Mouse (Mus musculus): ENCODE data around the gene Tctn1. TPM values are rescaled to one million over a fixed set of nuclear protein-coding genes. Genes with fewer than 3 reads are reported as not detected.

The Tctn1 gene
- polyA plus RNA-seq, 1 experiment: 41.4 TPM

DNA sequence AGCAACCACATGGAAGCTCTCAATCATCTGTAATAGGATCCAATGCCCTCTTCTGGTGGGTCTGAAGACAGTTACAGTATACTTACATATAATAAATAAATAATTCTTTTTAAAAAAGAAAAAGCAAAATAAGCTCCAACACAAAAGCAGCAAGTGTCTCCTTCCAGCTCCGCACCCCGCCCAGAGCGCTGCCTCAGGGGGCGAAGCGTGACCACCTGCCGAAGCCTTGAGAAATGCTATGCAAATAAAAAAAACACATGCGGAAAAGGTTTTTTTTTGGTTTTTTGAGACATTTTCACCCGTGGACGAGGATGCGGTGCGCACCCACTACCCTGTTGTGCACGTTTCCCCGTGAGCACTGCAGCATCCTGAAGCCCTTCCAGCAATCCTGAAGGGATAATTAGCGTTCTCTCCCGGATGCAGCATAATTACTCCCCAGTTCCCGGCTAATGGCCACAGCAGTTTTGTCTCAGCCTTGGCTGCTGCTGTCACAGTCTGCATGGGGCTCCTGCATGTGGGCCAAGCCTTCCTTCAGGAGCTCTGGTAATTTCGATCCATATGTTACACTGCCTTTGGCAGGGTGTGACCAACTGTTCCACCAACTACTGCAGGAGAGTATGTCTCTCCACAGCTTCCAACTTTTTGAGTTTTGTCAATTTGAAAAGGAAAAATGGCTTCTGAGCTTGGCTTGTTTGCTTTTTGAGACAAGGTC, 12.2 kb downstream of the Tctn1 start:
- Histone ChIP-seq H3K27ac (ENCODE audit: control insufficient read depth, insufficient read depth, low read length) (no peak overlapping the region), H3K36me3 (ENCODE audit: control insufficient read depth, insufficient read depth, low read length) (no peaks in the 10 kb centered on the region), H3K4me1 (replicated peaks; ENCODE audit: control insufficient read depth, insufficient read depth, low read length) (0 out of 2 replicates have a peak, but pooled peaks cover 2% of the 10 kb centered on the region), H3K4me3 (ENCODE audit: control insufficient read depth, insufficient read depth, low read length) (no peak overlapping the region), H3K27me3 (ENCODE audit: control insufficient read depth, insufficient read depth, low read length) (no peaks in the 10 kb centered on the region)
- 99% methylated on average over 17 of the region's 17 CpGs for WGBS
- no peak for DNase-seq
- TF ChIP-seq CTCF (IDR thresholded peaks at IDR 0.05; ENCODE audit: borderline replicate concordance, control insufficient read depth, extremely low read depth, insufficient read depth, low read length, poor library complexity): no peak
- TF ChIP-seq POLR2A (IDR thresholded peaks at IDR 0.05; ENCODE audit: control insufficient read depth, extremely low read depth, insufficient read depth, low read length, poor library complexity): no peak

DNA sequence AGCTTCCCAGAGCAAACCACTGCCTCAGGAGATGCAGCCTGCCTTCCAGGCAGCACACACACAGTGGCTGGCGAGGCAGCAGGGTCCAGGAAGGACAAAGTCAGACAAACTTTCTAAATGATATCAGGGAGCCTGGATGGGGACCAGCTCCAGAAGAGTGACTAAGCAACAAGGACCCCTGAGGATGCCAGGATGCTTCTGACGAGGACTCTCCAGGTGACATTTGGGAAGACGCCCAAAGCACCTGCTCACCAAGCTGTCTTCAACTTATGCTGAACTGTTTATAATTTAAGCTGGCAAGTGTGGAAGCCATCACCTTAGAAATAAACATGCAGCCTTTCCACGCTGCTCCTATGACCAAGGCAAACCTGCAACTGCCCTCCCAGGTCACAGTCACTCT, 15.0 kb downstream of the Tctn1 start:
- no peak overlapping the region for H3K27ac ChIP-seq (ENCODE audit: control insufficient read depth, insufficient read depth, low read length)
- no peaks in the 10 kb centered on the region for H3K27me3 ChIP-seq (ENCODE audit: control insufficient read depth, insufficient read depth, low read length)
- peaks cover 11% of the 10 kb centered on the region for H3K4me1 ChIP-seq (replicated peaks; ENCODE audit: control insufficient read depth, insufficient read depth, low read length)
- 95% methylated on average over 4 of the region's 4 CpGs for WGBS
- no peak for DNase-seq
- TF ChIP-seq POLR2A (IDR thresholded peaks at IDR 0.05; ENCODE audit: control insufficient read depth, extremely low read depth, insufficient read depth, low read length, poor library complexity): no peak
- TF ChIP-seq CTCF (IDR thresholded peaks at IDR 0.05; ENCODE audit: borderline replicate concordance, control insufficient read depth, extremely low read depth, insufficient read depth, low read length, poor library complexity): no peak
- no peaks in the 10 kb centered on the region for H3K36me3 ChIP-seq (ENCODE audit: control insufficient read depth, insufficient read depth, low read length)
- H3K4me3 ChIP-seq (ENCODE audit: control insufficient read depth, insufficient read depth, low read length): no peak overlapping the region

DNA sequence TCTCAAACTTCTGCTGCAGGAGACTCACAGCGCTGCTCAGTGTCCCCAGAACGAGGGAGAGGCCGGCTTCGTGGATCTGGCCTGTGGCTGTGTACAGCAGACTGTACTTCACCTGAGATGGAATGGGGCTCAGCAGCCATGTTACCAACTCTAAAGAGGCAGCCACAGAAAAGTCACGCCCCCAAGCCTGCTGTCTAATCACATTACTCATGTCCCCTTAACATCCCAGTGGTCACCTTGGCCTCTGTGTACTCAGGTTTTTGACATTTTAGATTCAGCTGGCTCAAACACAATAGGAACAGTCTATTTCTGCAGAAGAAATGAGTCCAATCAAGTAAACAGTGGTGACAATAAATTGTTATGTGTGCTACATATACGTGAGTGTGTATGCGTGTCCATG, 16.3 kb downstream of the Tctn1 start:
- over 99% methylated on average over 7 of the region's 7 CpGs for WGBS
- H3K36me3 ChIP-seq (ENCODE audit: control insufficient read depth, insufficient read depth, low read length): no peaks in the 10 kb centered on the region
- no peak for DNase-seq
- H3K27me3 ChIP-seq (ENCODE audit: control insufficient read depth, insufficient read depth, low read length): no peaks in the 10 kb centered on the region
- H3K27ac ChIP-seq (ENCODE audit: control insufficient read depth, insufficient read depth, low read length): no peak overlapping the region
- H3K4me1 ChIP-seq (replicated peaks; ENCODE audit: control insufficient read depth, insufficient read depth, low read length): peaks cover 18% of the 10 kb centered on the region
- TF ChIP-seq CTCF (IDR thresholded peaks at IDR 0.05; ENCODE audit: borderline replicate concordance, control insufficient read depth, extremely low read depth, insufficient read depth, low read length, poor library complexity) (no peak), POLR2A (IDR thresholded peaks at IDR 0.05; ENCODE audit: control insufficient read depth, extremely low read depth, insufficient read depth, low read length, poor library complexity) (no peak)
- H3K4me3 ChIP-seq (ENCODE audit: control insufficient read depth, insufficient read depth, low read length): no peak overlapping the region

GRCm38 (mm10) chr5:122247529-122247928, 16.7 kb downstream of the Tctn1 start:
- TF ChIP-seq CTCF (IDR thresholded peaks at IDR 0.05; ENCODE audit: borderline replicate concordance, control insufficient read depth, extremely low read depth, insufficient read depth, low read length, poor library complexity) (no peak), POLR2A (IDR thresholded peaks at IDR 0.05; ENCODE audit: control insufficient read depth, extremely low read depth, insufficient read depth, low read length, poor library complexity) (no peak)
- no peak for DNase-seq

DNA sequence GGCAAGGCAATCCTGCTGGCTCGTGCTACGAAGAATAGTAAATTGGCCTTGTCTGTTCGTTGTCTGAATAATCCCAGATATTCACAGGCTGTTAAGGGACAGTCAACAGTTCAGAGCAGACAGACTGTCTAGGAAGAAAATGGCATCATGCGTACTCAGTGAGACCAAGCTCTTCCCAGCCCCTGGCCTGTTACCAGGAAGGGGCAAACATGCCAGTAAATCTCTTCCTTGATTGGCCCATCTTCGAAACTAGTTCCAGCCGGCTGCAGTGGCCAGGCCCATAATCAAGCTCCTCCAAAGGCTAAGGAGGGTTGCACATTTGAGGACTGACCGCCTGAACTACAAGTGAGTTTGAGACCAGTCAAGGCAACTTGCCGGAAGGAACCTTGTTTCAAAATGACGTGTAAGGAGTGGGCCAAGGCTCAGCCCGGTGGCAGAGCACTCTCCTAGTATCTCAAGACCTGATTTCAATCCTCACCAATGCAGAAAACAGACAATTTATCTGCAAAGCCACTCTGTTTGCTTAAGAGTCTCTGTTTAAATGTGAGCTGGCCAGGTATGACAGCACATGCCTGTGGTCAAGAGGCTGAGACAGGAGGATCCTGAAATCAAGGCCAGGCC, 17.6 kb downstream of the Tctn1 start:
- WGBS: 96% methylated on average over 10 of the region's 10 CpGs
- no peak for DNase-seq
- TF ChIP-seq CTCF (IDR thresholded peaks at IDR 0.05; ENCODE audit: borderline replicate concordance, control insufficient read depth, extremely low read depth, insufficient read depth, low read length, poor library complexity): no peak
- no peak for TF ChIP-seq POLR2A (IDR thresholded peaks at IDR 0.05; ENCODE audit: control insufficient read depth, extremely low read depth, insufficient read depth, low read length, poor library complexity)
- Histone ChIP-seq H3K27me3 (ENCODE audit: control insufficient read depth, insufficient read depth, low read length) (no peaks in the 10 kb centered on the region), H3K36me3 (ENCODE audit: control insufficient read depth, insufficient read depth, low read length) (no peaks in the 10 kb centered on the region; the same call in 1 of the 2 replicates), H3K4me3 (ENCODE audit: control insufficient read depth, insufficient read depth, low read length) (no peak overlapping the region), H3K4me1 (replicated peaks; ENCODE audit: control insufficient read depth, insufficient read depth, low read length) (peaks cover 18% of the 10 kb centered on the region), H3K27ac (ENCODE audit: control insufficient read depth, insufficient read depth, low read length) (no peak overlapping the region)

More at GRCm38 (mm10) chr5:122247529-122247928, 16.7 kb downstream of the Tctn1 start:
- Histone ChIP-seq H3K4me1 (replicated peaks; ENCODE audit: control insufficient read depth, insufficient read depth, low read length) (peaks cover 18% of the 10 kb centered on the region), H3K27ac (ENCODE audit: control insufficient read depth, insufficient read depth, low read length) (no peak overlapping the region), H3K36me3 (ENCODE audit: control insufficient read depth, insufficient read depth, low read length) (no peaks in the 10 kb centered on the region), H3K4me3 (ENCODE audit: control insufficient read depth, insufficient read depth, low read length) (no peak overlapping the region), H3K27me3 (ENCODE audit: control insufficient read depth, insufficient read depth, low read length) (no peaks in the 10 kb centered on the region)
- 98% methylated on average over 11 of the region's 11 CpGs for WGBS

GRCm38 (mm10) chr5:122245186-122245585, 19.1 kb downstream of the Tctn1 start:
- Histone ChIP-seq H3K27ac (ENCODE audit: control insufficient read depth, insufficient read depth, low read length) (no peak overlapping the region), H3K4me3 (ENCODE audit: control insufficient read depth, insufficient read depth, low read length) (no peak overlapping the region), H3K4me1 (replicated peaks; ENCODE audit: control insufficient read depth, insufficient read depth, low read length) (peaks cover 16% of the 10 kb centered on the region), H3K36me3 (ENCODE audit: control insufficient read depth, insufficient read depth, low read length) (no peaks in the 10 kb centered on the region; the same call in 1 of the 2 replicates), H3K27me3 (ENCODE audit: control insufficient read depth, insufficient read depth, low read length) (no peaks in the 10 kb centered on the region)
- no peak for DNase-seq
- TF ChIP-seq POLR2A (IDR thresholded peaks at IDR 0.05; ENCODE audit: control insufficient read depth, extremely low read depth, insufficient read depth, low read length, poor library complexity) (no peak), CTCF (IDR thresholded peaks at IDR 0.05; ENCODE audit: borderline replicate concordance, control insufficient read depth, extremely low read depth, insufficient read depth, low read length, poor library complexity) (no peak)
- 48% methylated on average over 3 of the region's 3 CpGs for WGBS

Data from thymus, adult 2 months (tissue).